Mouse (Mus musculus) c-Kit-positive CD71-positive TER-119-positive erythroid progenitor cells, embryonic 14.5 days (primary cell): ENCODE data around the gene Ppbp.

Experiments used
- DNase-seq: peaks from one replicate; pipeline ENCODE4 v3.0.0-alpha.2; 2013; ENCODE audit warnings: low spot score

Gene Ppbp

DNA sequence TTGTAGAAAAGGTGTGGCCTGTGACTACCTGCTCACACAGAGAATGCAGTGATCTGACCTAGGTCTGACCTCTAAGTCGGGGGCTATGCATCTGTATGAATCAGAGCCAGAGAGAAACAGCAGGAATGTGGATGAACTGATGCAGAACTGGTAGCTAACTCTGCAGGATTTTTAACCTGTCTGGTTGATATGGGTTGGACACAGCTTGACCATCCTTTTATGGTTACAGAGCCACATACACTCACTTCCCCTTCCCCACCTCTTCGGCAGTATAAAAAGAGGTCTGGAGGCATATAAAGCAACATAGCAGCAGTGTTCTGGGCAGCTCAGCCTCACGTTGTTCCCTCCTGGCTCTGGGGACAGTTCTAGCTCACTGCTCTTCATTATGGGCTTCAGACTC, at the start of gene Ppbp:
Ppbp (plus strand) TSS at position 301 of the 400 bp plus-strand sequence.
- DNase-seq = no peak

- DNase-seq = no peak
Measured at GRCm38 (mm10) chr5:90722656-90723055, 45.7 kb upstream of the Ppbp start.

DNA sequence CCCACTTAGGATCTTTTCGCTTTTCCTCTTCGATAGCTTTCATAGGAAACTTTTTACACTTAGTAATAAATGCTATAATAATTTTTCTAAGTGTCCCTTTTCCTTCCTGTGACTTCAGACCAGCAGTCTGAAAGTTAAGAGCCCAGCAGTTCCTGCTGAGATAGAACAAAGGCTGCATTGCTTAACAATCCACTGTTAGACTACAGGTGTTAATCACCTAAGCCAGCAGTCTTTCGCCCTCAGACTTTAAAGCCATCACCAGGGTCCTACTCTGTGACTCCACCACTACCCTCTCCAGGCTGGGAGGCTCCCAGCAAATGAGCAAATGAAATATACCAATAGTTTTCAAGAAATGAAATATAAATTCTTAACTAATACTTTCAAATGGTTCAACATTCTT, 40.1 kb upstream of the Ppbp start:
- DNase-seq = no peak

DNA sequence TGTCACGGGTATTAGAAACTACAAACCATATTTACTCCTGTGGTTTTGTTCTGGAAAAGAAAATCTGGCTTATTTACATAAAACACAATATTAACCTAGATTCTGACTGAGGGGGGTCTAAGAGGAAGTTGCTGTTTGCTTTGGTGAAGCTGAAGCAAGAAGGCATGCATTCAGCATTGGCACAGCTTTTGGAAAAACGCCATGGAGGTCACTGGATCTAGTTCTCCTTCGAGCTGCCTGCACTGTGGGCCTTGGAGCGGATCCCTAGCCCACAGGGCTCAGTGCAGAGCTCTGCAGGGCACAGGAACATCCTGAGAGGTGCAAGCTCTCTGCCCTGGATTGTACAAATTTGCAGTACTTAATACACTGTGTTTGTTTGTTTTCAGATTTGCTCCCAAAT, 36.8 kb upstream of the Ppbp start:
- DNase-seq = no peak

DNA sequence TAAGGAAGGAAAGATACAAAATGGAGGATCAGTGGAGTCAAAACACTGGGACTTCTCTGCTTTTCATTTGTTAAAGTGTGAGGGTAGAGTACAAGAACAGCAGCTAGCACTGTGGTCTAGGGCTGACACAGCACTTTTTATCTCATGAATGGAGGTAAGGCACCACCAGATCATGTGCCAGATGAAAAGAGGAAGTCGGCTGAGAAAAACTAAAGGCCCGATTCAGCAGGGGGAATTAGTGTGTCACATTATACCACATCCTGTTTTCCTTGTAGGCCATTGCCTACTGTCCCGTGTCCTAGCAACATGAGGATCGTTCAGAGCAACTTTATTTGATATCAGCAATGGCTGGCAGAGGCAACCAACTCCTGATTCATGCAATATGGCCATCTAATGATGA, 26.3 kb upstream of the Ppbp start:
- peak; percentile 9 for DNase-seq

DNA sequence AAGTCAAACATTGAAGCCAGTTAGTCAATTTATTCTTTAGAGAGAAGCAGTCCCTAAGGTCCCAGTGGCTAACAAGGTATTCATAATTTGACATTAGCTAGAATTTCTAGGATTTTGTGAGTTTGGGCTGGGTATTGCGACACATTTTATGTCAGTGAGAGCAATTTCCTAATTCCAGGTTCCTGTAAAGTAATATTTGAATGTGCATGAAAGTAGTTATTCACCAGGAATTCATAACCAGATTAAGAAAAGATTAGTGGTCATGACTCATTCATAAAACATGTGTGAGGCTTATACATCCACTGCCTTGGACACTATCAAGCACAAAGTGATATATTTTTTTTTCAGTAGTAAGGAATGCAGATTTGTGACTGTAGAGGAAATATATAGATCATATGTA, 14.4 kb upstream of the Ppbp start:
- DNase-seq = no peak

- no peak for DNase-seq
Measured at GRCm38 (mm10) chr5:90758020-90758605, 10.2 kb upstream of the Ppbp start.

DNA sequence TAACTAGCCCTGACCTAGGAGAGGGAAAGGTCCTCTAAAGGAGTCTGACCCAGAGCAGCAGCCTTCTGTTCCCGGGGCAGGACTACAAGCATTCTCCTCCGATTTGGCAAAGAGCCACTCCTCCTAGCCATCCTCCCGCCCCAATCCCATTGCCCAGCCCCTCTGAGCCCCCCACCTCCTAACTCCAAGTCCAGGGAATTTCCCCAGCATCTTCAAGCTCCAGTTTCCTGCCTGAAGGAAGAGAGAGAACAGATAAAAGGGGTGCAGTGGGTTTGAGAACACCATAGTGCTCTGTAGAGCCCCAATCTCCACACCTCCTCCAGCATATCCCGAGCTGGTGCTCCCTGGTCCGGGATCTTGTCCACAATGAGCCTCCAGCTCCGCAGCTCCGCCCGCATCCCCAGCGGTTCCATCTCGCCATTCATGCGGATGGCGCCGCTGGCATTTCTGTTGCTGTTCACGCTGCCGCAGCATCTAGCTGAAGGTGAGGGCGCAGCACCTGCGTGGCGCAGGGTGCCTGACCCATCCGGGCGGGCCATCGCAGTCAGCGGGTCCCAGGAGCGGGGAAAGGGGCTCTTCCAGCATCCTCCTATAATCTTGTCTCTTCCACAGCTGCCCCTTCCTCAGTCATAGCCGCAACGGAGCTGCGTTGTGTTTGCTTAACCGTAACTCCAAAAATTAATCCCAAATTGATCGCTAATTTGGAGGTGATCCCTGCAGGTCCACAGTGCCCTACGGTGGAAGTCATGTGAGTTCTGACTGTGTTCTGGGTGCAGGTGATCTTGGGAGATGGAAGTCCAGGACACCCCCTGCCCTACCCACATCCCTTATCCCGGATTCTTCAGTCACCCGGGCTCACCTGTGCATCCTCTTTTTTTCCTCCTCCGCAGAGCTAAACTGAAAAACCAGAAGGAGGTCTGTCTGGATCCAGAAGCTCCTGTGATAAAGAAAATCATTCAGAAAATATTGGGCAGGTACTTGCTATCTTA, 8.9 kb upstream of the Ppbp start, which contains the start of gene Cxcl5:
Cxcl5 (plus strand) TSS at position 284 of the 989 bp plus-strand sequence.
- no peak for DNase-seq

DNA sequence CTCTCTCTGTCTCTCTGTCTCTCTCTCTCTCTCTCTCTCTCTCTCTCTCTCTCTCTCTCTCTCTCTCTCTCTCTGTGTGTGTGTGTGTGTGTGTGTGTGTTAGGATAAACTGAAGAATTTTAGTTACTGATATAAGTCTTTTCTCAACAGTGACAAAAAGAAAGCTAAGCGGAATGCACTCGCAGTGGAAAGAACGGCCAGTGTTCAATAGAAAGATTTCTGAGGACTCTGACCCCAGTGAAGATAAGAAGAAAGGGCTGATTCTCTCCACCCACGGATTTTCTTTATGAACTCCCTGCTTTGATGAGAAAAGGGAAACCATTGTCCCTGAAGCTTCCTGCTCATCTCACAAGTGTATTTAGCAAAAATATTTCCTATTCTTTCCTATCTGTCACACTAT, 8.0 kb upstream of the Ppbp start:
- DNase-seq = no peak

- DNase-seq = no peak
Measured at GRCm38 (mm10) chr5:90760844-90761243, 7.5 kb upstream of the Ppbp start.

DNA sequence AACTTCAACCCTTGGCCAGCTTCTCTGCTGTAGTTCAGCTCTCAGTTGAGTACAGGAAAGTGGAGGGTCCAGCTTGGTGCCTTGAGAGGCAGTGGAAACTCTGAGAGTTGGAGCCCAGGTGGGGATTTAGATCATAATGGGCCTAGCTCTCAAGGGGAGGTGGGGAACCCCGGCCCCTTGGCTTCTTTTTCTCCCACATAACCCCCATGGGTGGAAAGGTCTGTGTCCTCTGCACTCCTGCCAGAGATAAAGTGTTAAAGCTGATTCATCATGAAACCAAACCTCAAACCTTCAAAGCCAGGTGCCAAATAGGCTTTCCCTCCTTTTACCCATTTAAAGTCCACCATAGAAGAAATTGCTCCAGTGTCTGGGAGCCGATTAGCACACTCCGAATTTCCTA, 6.5 kb upstream of the Ppbp start:
- DNase-seq = no peak

- no peak for DNase-seq
Measured at GRCm38 (mm10) chr5:90763912-90764665, 4.2 kb upstream of the Ppbp start.

DNA sequence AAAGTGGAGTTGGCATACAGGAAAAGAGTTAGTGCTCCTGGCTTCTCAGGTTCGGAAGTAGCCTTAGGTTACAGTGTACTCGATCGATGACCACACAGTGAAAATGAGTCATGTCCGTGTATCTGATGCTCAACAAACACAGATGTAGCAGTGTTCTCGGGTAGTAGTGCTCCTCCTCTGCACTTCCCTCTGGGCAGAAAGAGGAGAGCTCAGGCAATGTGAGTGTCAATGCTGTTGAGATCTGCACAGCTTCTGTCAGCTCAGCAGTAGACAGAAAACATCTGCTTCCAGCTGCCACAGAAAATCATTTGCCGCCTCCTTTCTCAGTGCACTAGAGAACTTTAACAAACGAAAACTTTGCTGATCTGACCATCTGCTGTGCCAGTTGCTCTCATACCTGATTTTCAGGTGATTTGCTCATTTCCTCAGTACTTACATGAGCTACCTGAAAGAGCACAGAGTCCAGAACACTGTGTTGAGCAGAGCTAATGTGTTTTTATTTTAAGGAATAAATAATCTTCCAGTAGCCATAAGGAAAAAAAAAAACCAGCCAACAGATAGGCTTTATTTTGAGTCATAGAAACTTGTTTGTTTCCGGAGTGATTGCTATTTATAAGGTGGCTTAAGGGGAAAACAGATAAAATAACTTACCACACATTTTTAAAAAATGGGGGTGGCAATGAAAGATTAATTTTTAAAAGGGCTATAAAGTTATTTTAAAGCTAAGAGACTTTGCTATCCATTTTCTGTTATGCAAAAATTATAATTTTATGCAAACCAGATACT, 2.3 kb upstream of the Ppbp start:
- DNase-seq = no peak

DNA sequence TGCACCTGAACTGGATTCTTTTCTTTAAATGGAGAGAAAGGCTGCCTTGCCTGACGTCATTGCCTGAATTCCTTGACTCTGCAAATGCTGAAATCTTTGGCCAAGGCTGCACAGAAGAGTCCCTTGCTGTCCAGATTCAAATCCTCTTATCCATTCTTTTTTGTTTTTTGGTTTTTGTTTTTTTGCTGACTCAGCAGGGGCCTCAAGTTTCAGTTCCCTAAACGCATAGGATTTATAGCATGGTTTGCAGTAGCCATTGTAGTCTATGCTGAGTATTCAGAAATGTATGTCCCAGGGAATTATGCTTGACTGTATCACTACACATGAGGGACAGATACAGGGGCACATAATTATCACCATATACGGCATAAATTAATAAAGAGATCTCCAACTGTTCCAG, 3.1 kb downstream of the Ppbp start:
- DNase-seq = no peak

- DNase-seq = no peak
Measured at GRCm38 (mm10) chr5:90771880-90772653, 3.7 kb downstream of the Ppbp start, which contains the start of gene Pf4. TSS of gene Pf4 (plus strand) at chr5:90772435.

DNA sequence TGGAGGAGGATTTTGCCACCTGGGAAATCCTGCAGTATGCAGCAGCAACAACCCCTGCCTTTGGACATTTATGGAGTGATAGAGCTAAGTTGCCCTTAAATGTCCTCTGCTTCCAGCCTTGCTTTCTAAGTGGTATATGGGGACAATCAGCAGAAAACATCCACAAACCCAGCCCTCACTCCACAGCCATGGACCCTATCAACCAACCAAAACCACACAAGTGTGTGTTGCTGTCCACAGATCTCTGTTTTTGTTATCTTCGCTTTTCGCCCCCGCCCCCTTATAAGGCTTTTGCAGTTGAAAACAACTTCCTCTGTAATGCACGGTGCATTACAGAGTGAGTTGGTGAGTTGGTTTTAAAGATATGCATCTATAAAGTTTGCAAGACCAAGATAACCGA, 7.2 kb downstream of the Ppbp start:
- no peak for DNase-seq

DNA sequence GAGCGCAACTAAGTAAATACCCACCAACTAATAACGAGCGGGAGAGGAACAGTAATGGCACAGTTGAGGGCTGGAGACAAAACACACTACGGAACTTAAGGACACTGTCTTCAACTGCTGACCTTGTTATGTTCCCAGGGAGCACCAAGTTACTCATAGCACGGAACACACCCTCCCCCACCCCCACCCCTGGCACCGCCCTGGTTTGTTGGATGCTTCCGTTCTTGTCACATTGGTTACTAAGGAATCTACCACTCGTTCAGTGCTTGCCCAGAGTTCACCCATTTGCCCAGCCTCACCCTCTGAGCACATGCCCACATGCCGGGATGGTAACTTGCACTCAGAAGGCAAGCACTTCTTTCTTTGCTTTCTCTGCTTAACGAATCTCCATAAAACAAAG, 9.3 kb downstream of the Ppbp start:
- DNase-seq = no peak

- no peak for DNase-seq
Measured at GRCm38 (mm10) chr5:90778856-90779255, 10.5 kb downstream of the Ppbp start.

GRCm38 (mm10) chr5:90783697-90784096, 15.4 kb downstream of the Ppbp start:
- no peak for DNase-seq

DNA sequence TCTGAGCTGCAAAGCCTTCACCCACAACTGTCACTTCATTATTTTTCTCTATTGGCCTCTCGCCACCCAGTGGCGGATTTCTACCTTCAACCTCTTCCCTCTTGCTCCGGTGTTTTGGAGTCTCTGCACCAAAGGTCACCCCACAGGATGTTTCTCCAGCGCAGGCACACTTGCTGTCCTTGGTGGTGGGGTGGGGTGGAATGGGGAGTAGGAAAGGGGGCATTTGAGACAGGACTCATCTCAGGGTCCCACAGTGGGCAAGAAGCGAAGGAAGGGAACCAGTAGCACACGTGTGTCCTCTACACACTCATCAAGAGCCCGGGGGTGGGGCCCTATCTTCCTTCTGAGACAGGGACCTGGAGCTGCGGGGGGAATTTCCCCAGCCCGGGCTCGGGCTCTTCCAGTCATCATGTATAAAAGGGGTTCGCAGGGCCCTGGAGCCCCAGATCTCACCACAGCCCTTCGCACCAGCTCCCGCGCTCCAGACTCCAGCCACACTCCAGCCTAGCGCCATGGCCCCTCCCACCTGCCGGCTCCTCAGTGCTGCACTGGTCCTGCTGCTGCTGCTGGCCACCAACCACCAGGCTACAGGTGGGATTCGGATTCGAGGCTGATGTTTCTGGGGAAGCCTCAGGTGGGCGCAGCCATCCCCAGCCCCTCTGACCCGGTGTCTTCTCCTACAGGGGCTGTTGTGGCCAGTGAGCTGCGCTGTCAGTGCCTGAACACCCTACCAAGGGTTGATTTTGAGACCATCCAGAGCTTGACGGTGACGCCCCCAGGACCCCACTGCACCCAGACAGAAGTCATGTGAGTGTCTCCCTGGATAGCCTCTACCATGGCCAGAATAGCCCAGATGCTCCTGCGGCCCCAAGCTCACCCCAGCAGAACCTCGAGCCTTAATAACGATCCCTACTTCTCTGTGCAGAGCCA, 17.6 kb downstream of the Ppbp start, which contains the start of gene Cxcl3:
Cxcl3 (plus strand) TSS at position 445 of the 930 bp plus-strand sequence.
- DNase-seq = no peak
